ENCODE assay signal across 9 mouse cellular contexts in the genomic region with DNA sequence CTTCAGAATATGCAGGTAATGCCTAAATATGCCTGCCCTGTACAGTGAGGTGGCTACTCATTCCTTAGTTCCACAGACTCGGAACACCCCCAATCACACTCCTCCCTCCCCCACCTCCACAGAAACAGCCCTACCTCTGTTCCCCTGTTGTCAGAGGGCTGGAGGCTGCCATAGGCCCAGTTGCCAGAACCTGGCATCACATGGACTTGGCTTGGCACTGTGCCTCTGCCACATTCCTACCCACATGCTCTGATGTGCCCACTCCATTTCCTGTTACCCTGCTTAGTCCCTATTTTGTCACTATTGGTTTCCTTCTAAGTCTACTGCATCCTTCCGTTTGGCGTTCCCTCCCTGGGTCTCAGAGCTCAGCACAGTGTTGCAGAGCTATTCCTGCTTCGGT. TPM values are rescaled to one million over a fixed set of nuclear protein-coding genes. Genes with fewer than 3 reads are reported as not detected.
DNase-seq lines count a peak whose midpoint lies in the region; ATAC-seq and TF ChIP-seq lines count a peak whose summit lies in the region.
"Had no signal": no experiment of that assay in that cellular context is flagged by ENCODE, and none has a peak within 500 bp of the region (broad histone marks: within the 10 kb centered on the region; RNA-seq: fewer than 3 reads in every experiment).

No protein-coding gene starts in this region.

- WGBS in heart, embryonic 12.5 days: 91% methylated on average over 4 of the region's 4 CpGs

- peaks cover 19% of the 10 kb centered on the region for H3K4me1 ChIP-seq in heart, embryonic 12.5 days (replicated peaks)
- H3K4me1 ChIP-seq: limb, embryonic 12.5 days had no signal

- peaks cover 74% of the 10 kb centered on the region for H3K36me3 ChIP-seq in heart, embryonic 12.5 days

- ATAC-seq in heart, embryonic 12.5 days (ENCODE audit: insufficient number of reproducible peaks, low FRiP score): no peak

- no peak overlapping the region for H3K4me3 ChIP-seq in heart, embryonic 12.5 days
- H3K4me3 ChIP-seq: limb, embryonic 12.5 days had no signal

- no peak overlapping the region for H3K27ac ChIP-seq in heart, embryonic 12.5 days (ENCODE audit: poor library complexity, severe bottlenecking)
- H3K27ac ChIP-seq: limb, embryonic 12.5 days had no signal

- intact Hi-C loops in heart, postnatal 10 days (cut with DNase I): loop anchor here (5.0 kb wide), 1 partner anchor 55 kb away; the partner anchor contains the start of gene Frmd6
- intact Hi-C loops in left cerebral cortex, postnatal 36 days (cut with DNase I): no loop called here

- H3K9me3 ChIP-seq in heart, embryonic 12.5 days (replicated peaks): no peaks in the 10 kb centered on the region
- H3K9me3 ChIP-seq: limb, embryonic 12.5 days had no signal

- H3K27me3 ChIP-seq in heart, embryonic 12.5 days (replicated peaks): no peaks in the 10 kb centered on the region
- H3K27me3 ChIP-seq: limb, embryonic 12.5 days had no signal

- H3K4me2 ChIP-seq in heart, embryonic 12.5 days: no peak overlapping the region
- H3K4me2 ChIP-seq: limb, embryonic 12.5 days had no signal

- peak; percentile 53 to 58 for DNase-seq in heart, postnatal 10 days
- peak; percentile 31 for DNase-seq in brain, embryonic 14.5 days (ENCODE audit: low read depth)
- peak; percentile 91 for DNase-seq in cerebellum, postnatal 10 days
- peak; percentile 60 to 75 for DNase-seq in left cerebral cortex, postnatal 36 days (ENCODE audit: low spot score in 2 of 2)
- DNase-seq in urinary bladder, postnatal 4 days (ENCODE audit: low spot score in 2 of 2): no peak
- no peak for DNase-seq in liver
- no peak for DNase-seq in urinary bladder, postnatal 14 days (ENCODE audit: low spot score)

- no peak for TF ChIP-seq POLR2A in brain, embryonic 14.5 days (IDR thresholded peaks at IDR 0.05; ENCODE audit: borderline replicate concordance, extremely low read depth, insufficient read depth, insufficient read length, poor library complexity, severe bottlenecking)

- TF ChIP-seq CTCF in brain, embryonic 14.5 days (IDR thresholded peaks at IDR 0.05; ENCODE audit: borderline replicate concordance, extremely low read depth, insufficient read depth, insufficient read length): no peak

- no peak overlapping the region for H3K9ac ChIP-seq in heart, embryonic 12.5 days
- H3K9ac ChIP-seq: limb, embryonic 12.5 days had no signal

RNA-seq across cellular contexts. Expression of gene Actr10, which starts 55.8 kb away (rescaled TPM):
- total RNA-seq in heart, postnatal 10 days (2021): 100 to 1,000 TPM; 166 to 172 TPM
- 196 and 197 TPM in 2 replicates for polyA plus RNA-seq in heart, embryonic 12.5 days (2016; fragmentation: Nextera tagmentation; extraction: Ambion mirVana)
- polyA plus RNA-seq in brain, embryonic 14.5 days (2012; rRNA removed): 112 and 132 TPM in 2 replicates
- 100 to 1,000 TPM; 146 to 163 TPM for total RNA-seq in left cerebral cortex, postnatal 36 days (2021)

RNA-seq across cellular contexts. Expression of gene Frmd6, which starts 56.5 kb away (rescaled TPM):
- total RNA-seq in heart, postnatal 10 days (2021): 10 to 100 TPM; 44.5 to 51.4 TPM
- polyA plus RNA-seq in heart, embryonic 12.5 days (2016; fragmentation: Nextera tagmentation; extraction: Ambion mirVana): 29.4 and 29.6 TPM in 2 replicates
- polyA plus RNA-seq in brain, embryonic 14.5 days (2012; rRNA removed): 10.6 and 13.2 TPM in 2 replicates
- total RNA-seq in left cerebral cortex, postnatal 36 days (2021): 10 to 100 TPM; 37.5 to 42.7 TPM

Comparison
In these comparisons a context has a peak if more than half of its experiments do, and no peak if none do; other contexts are left out.
1. DNase-seq: peak in heart, postnatal 10 days (2 of 2), brain, embryonic 14.5 days (single experiment), cerebellum, postnatal 10 days (2 of 2) and left cerebral cortex, postnatal 36 days (2 of 2); none in urinary bladder, postnatal 4 days (0 of 2), liver (single experiment) and urinary bladder, postnatal 14 days (single experiment).